Mouse (Mus musculus) neutrophil, adult 5-6 weeks (primary cell): ENCODE results near the gene Trex1. TPM values are rescaled to one million over a fixed set of nuclear protein-coding genes. Genes with fewer than 3 reads are reported as not detected.

ENCODE experiments used
- ATAC-seq: fragments of 151-379, 151-347 bp; 2 replicates; pipeline ENCODE4 v1.8.0; 2017; ENCODE audit warnings: mild to moderate bottlenecking, moderate TSS enrichment; ENCODE audit not compliant: insufficient number of reproducible peaks, poor library complexity, low FRiP score, severe bottlenecking; ENCODE audit errors: extremely low read depth
- total RNA-seq: library from RNA; stranded (forward); fragments of 200-1000 nt; gene quantifications from 2 replicates; pipeline ENCODE4 v1.2.3, GENCODE M21; 2017

Gene Trex1
- total RNA-seq, 1 experiment from 2014 or later = 29.1 TPM

DNA sequence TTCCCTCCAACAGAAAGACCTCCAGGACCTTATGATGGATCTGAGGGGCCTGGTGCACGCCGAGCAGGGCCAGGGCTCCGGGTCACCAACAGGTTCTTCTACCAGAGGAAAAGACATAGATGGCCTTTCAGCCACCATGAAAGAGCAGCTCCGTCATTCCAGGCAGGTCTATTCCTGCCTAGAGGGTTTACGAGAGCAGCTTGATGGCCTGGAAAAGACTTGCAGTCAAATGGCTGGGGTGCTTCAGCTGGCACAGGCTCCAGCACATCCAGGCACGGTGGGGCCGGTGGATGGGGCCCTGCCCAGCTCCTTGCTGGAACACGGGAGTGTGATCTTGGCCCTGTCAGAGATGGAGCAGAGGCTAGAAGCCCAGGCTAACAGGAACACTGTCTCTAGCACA, 32.3 kb upstream of the Trex1 start:
- no peak for ATAC-seq

DNA sequence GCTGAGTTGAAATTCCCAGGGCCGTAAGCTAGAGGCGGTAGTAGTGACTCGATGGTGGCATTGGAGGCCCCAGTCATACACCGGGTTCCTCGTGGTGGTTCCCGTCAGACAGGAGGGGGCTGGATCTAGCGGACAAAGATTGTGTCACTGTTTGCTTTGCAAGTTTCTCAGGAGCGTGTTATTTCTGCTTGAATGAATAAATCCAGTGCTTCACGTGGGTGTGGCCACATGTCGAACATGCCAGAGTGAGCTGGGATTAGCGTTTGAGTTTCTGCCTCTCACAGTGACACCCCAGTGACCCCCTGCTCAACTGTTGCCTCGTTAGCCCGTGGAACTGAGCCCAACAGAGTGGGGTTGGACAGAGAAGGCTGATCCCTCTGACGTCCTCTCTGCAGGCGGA, 30.9 kb upstream of the Trex1 start:
- ATAC-seq = no peak

DNA sequence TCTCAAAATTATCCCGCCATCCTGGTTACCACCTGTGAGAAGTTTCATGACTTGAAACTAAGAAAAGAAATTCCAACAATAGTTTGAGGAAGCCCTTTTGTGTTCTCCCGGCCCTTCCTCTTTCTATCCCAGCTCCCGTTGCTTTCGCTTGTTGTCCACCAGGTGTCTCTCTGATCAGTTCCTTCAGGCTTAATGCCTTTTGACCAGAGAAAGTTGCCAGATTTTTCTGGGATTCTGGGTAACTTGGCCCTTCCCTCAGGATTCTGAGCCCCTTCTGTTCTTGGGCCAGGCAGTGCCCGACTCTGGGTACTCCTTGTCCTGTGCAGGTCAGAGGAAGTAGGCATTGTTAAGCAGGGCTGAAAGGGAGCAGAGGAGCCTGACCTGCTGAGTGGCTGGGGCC, 28.5 kb upstream of the Trex1 start:
- no peak for ATAC-seq

DNA sequence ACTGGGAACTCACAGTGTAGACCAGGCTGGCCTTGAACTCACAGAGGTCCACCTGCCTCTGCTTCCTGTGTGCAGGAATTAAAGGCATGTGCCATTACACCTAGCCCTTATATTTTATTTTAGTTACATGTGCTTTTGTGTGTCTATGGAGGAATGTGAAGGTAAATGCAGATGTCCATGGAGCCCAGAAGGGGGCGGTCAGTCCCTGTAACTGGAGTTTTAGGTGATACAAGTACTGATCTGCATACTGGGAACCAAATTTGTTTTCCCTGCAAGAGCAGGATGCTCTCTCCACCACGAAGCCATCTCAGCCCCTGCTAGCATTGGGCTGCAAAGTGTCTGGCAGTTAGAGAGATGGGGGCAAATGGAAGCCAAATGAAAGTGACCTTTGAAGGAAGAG, 25.4 kb upstream of the Trex1 start:
- no peak for ATAC-seq

DNA sequence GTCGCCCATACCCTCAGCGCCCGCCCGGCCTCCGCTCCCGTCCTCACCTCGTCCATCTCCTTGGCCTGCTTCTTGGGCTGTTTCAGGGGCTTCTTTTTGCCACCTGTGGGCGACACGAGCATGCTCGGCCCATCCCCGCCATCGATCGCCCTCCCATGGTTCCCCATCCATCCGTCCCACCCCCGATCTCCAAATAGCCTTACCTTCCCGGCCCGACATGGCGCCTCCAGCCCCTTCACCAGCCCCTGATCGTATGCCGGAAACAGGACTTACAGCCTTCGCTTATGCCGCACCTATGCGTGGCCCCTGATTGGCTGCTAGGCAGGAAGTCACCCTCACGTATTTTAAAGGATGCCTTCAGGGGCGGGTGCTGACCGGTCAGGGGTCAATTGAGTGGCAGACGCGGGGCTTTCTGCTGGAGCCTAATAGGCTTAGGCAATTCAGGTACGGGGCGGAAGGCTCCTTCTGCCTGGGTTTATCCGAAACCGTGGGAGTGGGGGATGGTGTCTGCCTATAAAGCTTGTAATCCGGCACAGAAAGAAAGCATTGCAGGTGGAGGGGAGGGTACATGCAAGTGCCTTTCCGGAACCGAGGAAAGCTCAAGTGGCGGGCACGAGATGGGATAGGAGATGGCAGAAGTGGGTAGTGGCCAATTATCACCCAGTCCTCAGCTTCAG, 22.7 kb upstream of the Trex1 start, which contains the start of the genes Ccdc51 and Tma7:
TSS of gene Ccdc51 (plus strand) at position 370 of the 677 bp plus-strand sequence.
TSS of gene Tma7 (minus strand) at position 464 of the 677 bp plus-strand sequence.
- peak; percentile 97 for ATAC-seq

DNA sequence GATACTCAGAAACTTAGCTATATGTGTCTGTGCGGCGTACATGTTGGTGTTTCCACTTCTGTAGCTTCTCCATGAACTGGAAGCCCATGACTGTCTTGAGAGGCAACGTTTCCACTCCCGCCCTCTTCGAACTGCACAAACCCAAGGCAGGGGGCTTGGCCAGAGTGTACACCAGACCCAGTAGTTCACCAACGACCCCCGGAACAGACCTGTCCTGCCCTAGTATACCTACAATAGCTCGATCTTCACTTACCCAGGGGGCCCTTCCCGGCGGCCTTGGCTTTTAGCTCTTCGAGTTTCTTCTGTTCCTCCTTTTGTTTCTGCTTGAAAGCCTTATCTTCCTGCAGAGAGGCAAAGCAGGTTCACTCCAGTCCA, 22.2 kb upstream of the Trex1 start:
- ATAC-seq = no peak

DNA sequence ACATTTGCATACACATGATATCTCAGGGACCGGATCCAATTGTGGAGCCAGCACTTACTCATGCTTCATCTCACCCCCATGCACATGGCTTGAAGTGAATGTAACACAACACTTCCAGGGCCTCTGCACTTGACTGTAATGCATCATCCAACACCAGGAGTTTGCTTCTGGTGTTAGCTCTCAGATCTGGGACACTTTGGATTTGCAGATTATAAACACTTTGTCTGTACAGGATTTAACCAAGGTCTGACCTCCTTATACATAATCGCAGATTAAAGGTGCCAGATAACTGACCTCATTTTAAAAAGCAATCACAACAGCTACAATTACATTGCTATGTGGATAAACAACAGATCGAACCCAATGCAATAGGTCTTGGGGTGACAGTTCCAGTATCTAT, 21.0 kb upstream of the Trex1 start:
- ATAC-seq = no peak

DNA sequence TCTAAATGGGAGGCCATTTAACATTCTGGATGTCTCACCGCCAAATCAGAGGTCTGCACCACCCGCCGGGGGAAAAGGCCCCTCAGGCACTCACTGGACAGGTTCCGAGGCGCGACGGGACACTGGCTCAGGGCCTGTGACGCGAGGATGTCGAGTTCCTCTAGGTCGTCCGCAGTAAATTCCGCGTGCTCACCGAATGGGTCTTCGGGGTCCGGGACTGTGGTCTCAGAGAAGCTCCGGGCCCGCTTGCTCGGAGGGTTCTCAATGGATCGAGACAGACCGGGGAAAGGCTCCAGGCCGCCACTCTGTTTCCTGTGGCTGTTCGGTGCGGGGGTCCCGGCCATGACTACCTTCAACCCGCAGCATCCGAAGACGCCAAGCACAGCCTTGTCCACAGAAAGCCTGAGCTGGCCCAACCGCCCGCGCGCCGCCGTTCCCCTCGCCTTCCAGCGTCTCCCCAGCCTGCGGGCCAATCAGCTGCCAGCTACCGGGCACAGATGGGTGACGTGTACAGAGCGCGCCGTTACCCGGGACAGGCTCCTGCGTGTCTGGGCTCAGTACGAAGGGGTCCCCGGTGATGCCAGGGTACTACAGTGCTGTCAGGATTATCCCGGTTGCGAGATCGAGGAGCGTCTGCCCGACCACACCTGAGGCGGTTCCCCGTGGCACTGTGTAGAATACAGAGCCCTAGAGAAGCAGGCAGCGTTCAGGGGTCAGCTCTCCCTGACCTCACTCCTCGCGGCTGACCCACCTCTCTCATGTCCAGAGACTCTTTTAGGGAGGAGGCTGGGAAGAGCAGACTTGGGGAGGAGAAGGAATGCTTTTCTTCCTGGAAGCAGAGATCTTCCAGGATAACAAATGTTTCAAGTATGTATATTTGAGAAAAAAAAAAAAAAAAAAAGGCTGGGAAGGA, 14.4 kb upstream of the Trex1 start, which contains the start of gene Atrip:
TSS of gene Atrip (minus strand) at position 464 of the 913 bp plus-strand sequence.
- ATAC-seq = peak; percentile 97

DNA sequence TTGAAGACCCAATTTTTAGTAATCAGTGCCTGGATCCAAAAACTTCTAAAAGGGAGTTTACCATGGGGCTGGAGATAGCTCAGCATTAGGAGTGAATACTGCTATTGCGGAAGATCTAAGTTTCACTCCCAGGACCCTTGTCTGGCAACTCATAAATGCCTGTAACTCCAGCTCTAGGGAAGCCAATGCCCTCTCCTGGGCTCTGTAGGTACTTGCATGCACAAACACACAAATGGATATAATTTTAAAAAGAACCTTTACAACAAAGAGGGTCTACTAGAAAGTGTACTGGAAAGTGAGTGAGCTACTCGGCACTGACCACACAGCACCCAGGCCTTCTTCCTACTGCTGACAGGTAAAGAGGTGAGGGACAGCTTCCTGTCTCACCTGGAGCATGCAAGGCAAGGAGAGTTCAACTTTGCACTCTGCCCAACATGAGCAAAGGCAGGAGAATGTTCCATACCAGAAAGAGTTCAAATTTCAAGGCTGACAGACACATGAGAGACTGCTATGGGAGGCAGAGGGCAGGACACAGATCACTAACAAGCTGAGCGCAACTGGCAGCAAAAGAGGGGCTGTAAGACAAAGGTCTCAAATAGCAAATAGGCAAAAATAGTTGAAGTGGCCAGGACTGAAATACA, 8.7 kb upstream of the Trex1 start:
- no peak for ATAC-seq

DNA sequence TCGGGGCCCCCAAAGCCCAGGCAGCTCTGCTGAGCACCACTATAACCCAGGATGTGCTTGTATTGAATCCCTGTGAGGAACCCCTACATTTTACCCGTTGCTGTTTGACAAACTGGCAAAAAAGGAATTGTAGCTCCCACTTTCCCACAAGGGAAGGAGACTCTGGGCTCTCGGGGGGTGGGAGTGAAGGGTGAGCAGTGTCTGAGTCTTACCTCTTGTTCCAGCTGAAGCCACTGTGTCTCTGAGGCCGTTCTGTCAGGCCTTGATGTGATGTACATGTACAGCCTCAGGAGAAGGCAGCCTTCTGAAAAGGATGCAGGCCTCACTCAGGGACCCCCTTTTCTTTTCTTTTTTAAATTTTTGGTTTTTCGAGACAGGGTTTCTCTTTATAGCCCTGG, 1.4 kb upstream of the Trex1 start:
- ATAC-seq = no peak

DNA sequence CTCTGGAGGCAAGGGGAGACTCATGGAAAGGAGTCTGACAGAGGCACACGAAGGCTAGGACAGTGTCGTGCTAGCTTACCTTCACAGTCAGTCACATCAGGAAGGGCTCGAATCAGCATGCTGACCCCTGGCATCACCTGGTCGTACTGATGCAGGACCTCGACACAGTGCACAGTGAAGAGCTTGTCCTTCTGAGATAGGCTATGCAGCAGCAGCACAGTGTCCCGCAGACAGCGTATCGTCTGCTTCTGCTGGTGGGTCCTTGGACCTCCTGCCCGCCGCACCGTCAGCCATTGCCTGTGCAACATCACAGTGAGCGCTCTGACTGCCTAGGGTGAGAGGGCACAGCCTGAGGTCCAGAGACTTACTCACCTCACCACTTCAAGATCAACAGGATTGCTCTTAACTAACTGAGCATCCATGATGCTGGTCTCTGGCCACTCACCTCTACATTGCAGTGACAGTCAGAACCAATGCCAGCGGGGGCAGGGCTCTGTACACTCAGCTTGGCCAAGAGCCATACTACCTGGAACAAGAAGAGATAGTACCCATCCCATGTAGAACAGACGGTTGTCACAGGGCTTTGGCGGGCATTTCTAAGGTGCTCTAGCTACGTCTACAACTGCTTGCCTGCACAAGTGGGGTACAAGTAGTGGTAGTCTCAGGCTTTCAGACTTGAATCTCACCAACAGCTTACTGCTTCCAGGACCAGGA, 807 bp upstream of the Trex1 start:
- no peak for ATAC-seq

DNA sequence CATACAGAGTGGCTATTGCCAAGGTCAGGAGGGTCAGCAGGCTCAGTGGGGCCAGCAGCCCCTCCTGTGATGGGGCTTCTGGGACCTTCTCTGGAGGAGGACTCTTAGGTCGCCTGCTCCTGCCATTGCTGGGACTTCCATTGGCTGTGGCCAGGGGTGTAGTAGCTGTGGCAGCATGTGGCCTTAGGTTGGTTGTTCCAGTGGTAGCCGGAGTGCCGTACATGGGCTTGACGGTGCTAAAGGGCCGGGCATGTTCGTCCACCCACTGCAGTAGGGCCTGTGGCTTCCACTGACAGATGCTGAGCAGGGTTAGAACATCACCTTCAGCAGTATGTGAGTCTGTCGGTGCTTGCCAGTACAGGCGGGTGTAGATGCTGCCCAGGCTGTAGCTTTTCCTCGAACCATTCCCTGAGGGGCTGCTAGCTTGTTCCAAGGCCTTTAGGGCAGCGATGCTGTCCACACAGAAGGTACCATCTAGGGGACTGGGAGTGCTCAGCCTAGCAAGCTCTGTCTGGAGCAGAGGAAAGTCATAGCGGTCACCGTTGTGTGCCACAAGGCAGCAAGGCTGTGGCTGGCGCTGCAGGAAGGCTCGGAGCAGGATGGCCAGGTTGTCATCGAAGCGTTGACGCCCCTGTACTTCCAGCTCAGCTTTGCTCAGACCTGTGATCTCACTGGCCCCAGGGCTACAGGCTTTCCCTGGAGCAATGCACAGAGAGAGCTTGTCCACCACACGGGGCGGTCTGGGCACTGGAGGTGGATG, 1.3 kb downstream of the Trex1 start:
- ATAC-seq = no peak

DNA sequence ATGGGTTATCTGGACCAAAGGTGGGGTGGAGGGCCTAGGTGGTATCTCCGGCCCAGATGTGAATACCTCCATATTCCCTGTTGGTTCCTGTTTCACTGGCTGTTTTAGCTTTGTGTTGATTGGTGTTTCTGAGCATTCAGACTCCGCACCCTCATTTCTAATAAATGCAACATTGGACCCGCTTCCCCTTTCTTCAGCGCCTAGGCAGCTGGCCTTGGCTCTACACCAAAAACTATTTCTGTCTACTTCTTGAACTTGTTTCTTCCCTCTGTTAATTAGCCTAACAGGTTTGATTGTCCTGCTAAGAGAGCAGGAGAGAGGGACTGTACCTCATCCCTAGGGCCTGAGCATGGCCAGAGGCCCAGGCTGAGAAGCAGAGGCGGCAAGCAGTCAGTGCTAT, 2.0 kb downstream of the Trex1 start:
- no peak for ATAC-seq

DNA sequence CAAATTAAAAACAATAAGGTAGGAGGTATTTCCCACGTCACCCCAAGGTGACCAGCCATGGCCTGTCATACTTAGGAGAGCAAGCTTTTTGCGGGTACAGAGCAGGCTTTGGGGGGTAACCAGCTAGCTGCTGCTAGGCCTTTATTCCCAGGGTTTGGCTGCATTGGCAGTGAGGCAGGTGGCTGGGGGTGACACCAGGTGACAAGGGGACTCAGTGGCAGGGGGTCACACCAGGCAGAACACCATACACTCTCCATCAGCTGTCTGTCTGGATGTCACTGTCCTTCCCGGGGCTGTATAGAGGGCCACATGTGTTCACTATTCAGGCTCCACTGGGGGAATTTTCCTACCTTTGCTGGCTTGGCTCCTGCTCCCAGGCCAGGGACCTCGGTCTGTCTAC, 2.6 kb downstream of the Trex1 start:
- no peak for ATAC-seq

DNA sequence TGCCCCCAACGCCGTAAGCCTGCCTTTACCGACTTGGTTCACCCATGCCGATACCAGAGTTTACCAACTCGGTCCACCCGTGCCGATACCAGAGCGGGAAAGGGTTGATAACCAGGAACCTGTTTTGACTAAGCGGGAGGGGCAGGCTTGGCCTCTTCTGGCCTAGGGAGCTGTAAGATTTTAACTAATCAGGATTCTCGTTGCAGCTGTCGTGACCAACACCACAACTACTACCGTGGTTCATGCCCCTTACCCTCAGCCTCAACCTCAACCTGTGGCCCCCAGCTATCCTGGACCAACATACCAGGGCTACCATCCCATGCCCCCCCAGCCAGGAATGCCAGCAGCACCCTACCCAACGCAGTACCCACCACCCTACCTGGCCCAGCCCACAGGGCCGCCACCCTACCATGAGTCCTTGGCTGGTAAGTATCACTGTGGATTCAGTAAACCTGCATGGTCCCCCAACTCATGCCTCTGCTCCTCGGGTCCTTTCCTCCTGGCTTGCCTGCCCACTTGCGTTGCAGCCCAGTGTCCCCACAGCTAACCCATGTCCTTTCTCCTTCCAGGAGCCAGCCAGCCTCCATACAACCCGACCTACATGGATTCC, 3.3 kb downstream of the Trex1 start:
- no peak for ATAC-seq

DNA sequence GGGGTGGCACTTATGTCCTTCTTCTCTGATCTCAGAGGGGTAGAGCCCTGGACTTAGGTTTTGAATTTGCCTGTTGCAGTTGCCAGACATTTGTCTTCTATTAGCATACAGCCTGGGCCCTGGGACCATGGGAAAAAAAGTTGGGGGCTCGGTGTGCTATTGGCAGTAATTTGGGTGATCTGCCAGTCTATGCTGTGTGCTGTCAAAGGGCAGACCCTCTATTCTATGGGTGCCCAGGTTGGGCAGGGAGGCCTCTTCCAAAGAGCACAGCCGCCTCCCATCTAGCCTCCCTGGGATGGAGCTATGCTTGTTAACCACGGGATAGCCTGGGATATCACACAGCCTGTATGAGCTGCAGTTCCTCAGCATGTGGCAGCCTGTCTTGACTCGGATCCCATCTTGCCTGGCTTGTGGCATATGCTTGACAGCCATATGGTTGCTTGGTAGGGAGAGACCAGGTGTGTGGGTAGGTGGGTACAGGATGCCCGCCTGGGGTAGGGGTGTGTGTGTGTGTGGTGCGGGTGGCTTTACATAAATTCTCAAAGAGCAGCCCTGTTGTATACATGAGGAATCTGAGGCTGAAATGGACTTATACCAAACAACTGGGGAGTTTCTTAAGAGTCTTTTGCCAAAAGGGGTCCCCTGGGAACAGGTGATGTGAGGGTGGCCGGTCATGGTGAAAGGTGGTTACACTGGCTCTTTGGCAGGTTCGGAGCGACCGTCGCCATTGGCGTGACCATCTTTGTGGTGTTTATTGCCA, 4.1 kb downstream of the Trex1 start:
- ATAC-seq = no peak

DNA sequence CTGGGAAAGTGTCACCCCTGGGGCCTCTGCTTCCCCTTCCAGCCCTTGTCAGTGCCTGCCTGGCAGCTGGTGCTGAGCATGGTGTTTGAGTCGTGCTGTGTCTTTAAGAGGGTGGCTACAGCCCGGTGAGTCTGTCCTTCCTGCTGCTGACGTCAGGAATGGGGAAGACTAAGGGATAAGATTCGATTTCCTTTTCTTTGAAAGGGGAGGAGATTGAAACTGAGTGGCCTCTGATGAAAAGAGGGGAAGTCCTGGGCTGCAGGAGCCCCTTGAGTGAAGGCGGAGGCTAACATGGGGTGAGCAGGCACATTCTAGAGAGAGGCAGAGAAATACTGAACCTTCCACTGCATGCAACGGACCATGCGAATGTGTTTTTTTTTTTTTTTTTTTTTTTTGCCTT, 4.8 kb downstream of the Trex1 start:
- peak; percentile 31 for ATAC-seq
